Mouse (Mus musculus) embryonic fibroblast, embryonic 13.5 days (primary cell): ENCODE measurements at regions not wholly inside any gene's neighbourhood (a gene's known extent, or its start where the extent isn't known, plus 50 kb on each side); places are given as distances from the start of the nearest gene placed in this dataset.

Experiments
- CTCF ChIP-seq: IDR thresholded peaks from 2 replicates; pipeline ENCODE4 v1.5.1; 2011; ENCODE audit warnings: mild to moderate bottlenecking, control low read depth, low read length, moderate library complexity, borderline replicate concordance; ENCODE audit not compliant: insufficient read depth
- POLR2A ChIP-seq: IDR thresholded peaks from 2 replicates; pipeline ENCODE4 v1.6.1; 2011; ENCODE audit warnings: low read depth, mild to moderate bottlenecking, control low read depth, low read length, moderate library complexity

GRCm38 (mm10) chrX:11204135-11204534 is 94.9 kb upstream of the H2al1a start:
- TF ChIP-seq CTCF (no peak), POLR2A (no peak)
